Mouse (Mus musculus) forebrain, embryonic 13.5 days (tissue): ENCODE data around the gene Defb25. TPM values are rescaled to one million over a fixed set of nuclear protein-coding genes. Genes with fewer than 3 reads are reported as not detected.
A peak's percentile ranks its signal among the peaks of the same experiment; 100 is the strongest.

Experiments used
- ATAC-seq: fragments of 200-750 bp; cut with Nextera tagmentation; 2 replicates; pipeline ENCODE4 v1.8.0; 2017
- H3K27ac ChIP-seq: fragments of 300-500 bp; sonication (generic); 2 replicates; pipeline ENCODE4 v1.5.1; 2015; ENCODE audit warnings: inconsistent platforms, mild to moderate bottlenecking, moderate library complexity
- H3K27me3 ChIP-seq: fragments of 300-500 bp; sonication (generic); 2 replicates; pipeline ENCODE4 v1.6.1; 2015; ENCODE audit warnings: mild to moderate bottlenecking, inconsistent platforms
- H3K36me3 ChIP-seq: fragments of 300-500 bp; sonication (generic); 2 replicates; pipeline ENCODE4 v1.6.1; 2015; ENCODE audit warnings: mild to moderate bottlenecking, inconsistent platforms; ENCODE audit not compliant: poor library complexity, severe bottlenecking
- H3K4me1 ChIP-seq: fragments of 300-500 bp; sonication (generic); 2 replicates; pipeline ENCODE4 v1.6.1; 2015; ENCODE audit warnings: inconsistent platforms
- H3K4me2 ChIP-seq: fragments of 300-500 bp; sonication (generic); 2 replicates; pipeline ENCODE4 v1.6.1; 2015; ENCODE audit warnings: inconsistent platforms, mild to moderate bottlenecking, moderate library complexity
- H3K4me3 ChIP-seq: fragments of 300-500 bp; sonication (generic); 2 replicates; pipeline ENCODE4 v1.5.1; 2015; ENCODE audit warnings: mild to moderate bottlenecking, inconsistent platforms
- H3K9ac ChIP-seq: fragments of 300-500 bp; sonication (generic); 2 replicates; pipeline ENCODE4 v1.6.1; 2015; ENCODE audit warnings: mild to moderate bottlenecking, inconsistent platforms
- H3K9me3 ChIP-seq: fragments of 300-500 bp; sonication (generic); replicated peaks from 2 replicates; pipeline ENCODE4 v1.6.1; 2016; ENCODE audit warnings: inconsistent platforms
- WGBS: fragments of 180-500 bp; shearing (Covaris S2); methylation state at CpG from one replicate; pipeline ENCODE4 v1.1.7; 2015; 5-methylcytosine and 5-hydroxymethylcytosine counted together
- polyA plus RNA-seq: library from polyadenylated mRNA; unstranded; fragments of >200 nt; fragmentation: Nextera tagmentation; extraction: Ambion mirVana; gene quantifications from 2 replicates; pipeline ENCODE4 v1.2.1, GENCODE M21; 2015

Defb25 gene
- polyA plus RNA-seq, 1 experiment from 2014 or later: not detected

DNA sequence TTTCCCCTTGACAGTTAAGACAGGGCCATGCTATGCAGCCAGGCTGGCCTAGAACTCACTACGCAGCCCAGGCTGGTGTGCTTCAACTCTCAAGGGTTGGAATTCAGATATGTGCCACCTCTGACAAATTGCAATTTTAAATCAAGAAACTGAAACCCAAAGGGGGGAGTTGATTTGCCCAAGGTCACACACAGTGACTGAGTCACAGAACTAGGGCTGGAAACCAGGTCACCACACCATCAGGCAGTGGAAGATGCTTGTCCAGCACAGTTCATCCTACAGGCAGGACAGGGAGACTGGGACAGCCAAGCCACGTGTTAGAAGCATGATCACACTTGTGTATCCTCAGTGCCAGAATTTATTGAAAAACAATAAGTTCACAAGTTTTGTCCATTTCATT, 1.7 kb upstream of the Defb25 start:
- H3K27me3 ChIP-seq: peaks cover 45% of the 10 kb centered on the region
- no peak overlapping the region for H3K27ac ChIP-seq
- H3K9ac ChIP-seq: no peak overlapping the region
- no peak for ATAC-seq
- 87% methylated on average over 2 of the region's 2 CpGs for WGBS
- no peaks in the 10 kb centered on the region for H3K36me3 ChIP-seq
- H3K4me3 ChIP-seq: no peak overlapping the region
- no peaks in the 10 kb centered on the region for H3K9me3 ChIP-seq
- peaks cover 11% of the 10 kb centered on the region for H3K4me1 ChIP-seq
- H3K4me2 ChIP-seq: no peak overlapping the region

DNA sequence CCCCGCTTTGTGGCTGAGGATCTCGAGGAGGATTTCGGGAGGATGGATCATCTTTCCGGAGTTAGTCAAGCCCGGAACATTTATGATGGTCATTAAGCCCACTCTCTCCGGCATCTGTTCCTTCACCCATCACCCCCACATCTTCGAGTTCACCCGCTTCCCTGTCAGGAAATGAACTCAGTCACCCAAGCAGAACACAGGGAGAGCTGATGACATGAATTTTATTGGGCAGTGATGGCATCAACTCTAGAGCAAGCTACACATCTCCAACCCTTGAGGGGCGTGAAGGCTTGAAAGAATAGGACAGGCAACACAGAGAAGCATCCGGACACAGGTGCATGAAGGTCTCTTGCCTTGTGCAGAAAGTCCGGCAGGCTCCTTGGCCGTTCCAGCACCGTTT, 702 bp downstream of the Defb25 start:
- no peak for ATAC-seq
- H3K27ac ChIP-seq: no peak overlapping the region
- H3K4me3 ChIP-seq: no peak overlapping the region
- WGBS: 91% methylated on average over 13 of the region's 13 CpGs
- peaks cover 8% of the 10 kb centered on the region for H3K4me1 ChIP-seq
- H3K4me2 ChIP-seq: no peak overlapping the region
- no peak overlapping the region for H3K9ac ChIP-seq
- peaks cover 21% of the 10 kb centered on the region for H3K27me3 ChIP-seq
- no peaks in the 10 kb centered on the region for H3K36me3 ChIP-seq
- no peaks in the 10 kb centered on the region for H3K9me3 ChIP-seq

DNA sequence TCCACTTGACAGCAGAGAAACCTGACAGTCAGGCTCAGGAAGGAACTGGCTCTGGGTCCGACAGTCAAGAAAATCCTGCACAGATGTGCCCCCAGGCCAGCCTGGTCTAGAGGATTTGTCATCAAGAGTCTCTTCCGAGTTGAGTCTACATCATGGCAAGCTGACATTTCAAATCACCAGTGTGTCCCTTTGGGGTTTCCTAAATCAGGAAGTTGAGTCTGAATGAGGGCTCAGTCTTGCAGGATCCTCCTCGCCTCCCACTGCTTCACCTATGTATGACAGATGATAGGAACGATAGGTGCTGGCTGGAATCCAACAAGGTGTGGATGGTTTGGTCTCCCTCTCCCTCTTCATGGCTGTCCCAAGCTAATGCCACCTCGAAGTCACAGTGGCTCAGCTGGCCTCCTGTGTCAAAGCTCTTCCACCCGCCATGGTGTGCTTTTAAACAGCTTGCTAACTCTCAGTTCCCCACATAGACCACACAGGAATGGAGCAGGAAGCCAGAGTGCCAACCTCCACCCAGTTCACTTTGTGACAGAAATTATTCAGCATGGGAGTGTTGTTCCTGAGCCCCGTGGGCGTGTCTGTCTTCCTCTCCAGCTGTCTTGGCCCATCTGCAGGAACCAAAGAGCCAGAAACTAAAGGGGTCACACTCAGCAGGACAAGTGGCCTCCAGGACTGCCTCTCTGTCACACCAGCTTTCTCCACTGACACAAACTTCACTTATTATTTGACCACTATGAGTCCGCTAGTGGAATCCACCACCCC, 2.3 kb downstream of the Defb25 start:
- Histone ChIP-seq H3K4me1 (no peaks in the 10 kb centered on the region), H3K4me3 (no peak overlapping the region), H3K36me3 (no peaks in the 10 kb centered on the region), H3K27me3 (peaks cover 5% of the 10 kb centered on the region), H3K9me3 (no peaks in the 10 kb centered on the region), H3K9ac (no peak overlapping the region), H3K4me2 (no peak overlapping the region), H3K27ac (no peak overlapping the region)
- ATAC-seq: no peak
- WGBS: 75% methylated on average over 9 of the region's 9 CpGs

DNA sequence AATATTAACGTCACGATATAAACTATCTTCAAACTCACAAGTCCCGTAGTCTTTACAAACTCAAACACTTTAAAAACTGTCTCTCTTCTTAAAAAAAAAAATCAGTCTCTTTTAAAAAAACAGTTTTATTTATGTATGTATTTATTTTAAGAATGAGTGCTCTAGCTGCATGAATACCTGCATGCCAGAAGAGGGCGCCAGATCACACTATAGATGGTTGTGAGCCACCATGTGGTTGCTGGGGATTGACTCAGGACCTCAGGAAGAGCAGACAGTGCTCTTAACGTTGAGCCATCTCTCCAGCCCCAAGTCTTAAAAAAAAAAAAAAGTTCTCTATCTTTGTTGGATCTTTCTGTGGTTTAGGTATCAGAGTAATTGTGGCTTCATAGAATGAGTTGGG, 5.5 kb downstream of the Defb25 start:
- H3K9ac ChIP-seq: no peak overlapping the region
- 57% methylated on average over 5 of the region's 5 CpGs for WGBS
- H3K4me1 ChIP-seq: no peaks in the 10 kb centered on the region
- no peaks in the 10 kb centered on the region for H3K9me3 ChIP-seq
- H3K27me3 ChIP-seq: no peaks in the 10 kb centered on the region
- H3K4me3 ChIP-seq: no peak overlapping the region
- no peak overlapping the region for H3K27ac ChIP-seq
- no peak for ATAC-seq
- H3K4me2 ChIP-seq: no peak overlapping the region
- no peaks in the 10 kb centered on the region for H3K36me3 ChIP-seq

DNA sequence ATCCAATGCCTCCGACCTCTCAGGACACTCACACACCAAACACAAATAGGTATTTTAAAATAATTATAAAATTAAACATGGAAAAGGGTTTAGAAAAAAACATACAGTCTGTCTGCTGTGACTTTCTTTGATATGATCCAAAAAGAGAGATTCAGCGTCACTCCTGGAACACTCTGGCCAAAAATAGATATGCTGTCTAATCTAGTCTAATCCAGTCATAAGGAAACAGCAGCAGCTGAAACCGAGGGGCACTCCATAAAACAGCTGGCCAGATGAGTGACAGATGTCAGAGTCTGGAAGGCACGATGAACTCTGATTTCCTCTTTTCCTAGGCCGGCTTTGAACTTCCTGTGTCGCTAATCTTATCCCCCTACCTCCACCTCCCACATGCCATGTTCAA, 6.4 kb downstream of the Defb25 start:
- Histone ChIP-seq H3K9ac (no peak overlapping the region), H3K4me1 (no peaks in the 10 kb centered on the region), H3K36me3 (no peaks in the 10 kb centered on the region), H3K27me3 (no peaks in the 10 kb centered on the region), H3K4me3 (no peak overlapping the region), H3K9me3 (no peaks in the 10 kb centered on the region), H3K27ac (no peak overlapping the region), H3K4me2 (no peak overlapping the region)
- no peak for ATAC-seq
- WGBS: 84% methylated on average over 6 of the region's 6 CpGs

DNA sequence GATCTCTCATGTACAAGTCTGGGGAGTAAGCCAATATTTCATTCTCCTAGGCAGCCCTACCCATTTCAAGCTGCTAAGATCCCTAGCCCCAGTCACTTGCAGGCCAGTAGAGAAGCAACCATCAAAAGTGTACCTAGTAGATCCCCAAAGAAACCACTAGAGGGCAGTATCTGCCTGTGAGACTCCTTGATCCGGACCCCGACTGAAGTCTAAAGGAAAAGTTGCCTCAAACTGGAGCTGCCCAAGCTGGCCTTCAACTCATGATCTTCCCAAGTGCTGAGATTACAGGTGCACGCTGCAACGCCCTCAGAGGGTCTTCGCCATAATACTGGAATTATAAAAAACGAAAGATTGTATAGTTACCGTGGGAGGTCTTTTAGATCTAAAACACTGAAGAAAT, 7.3 kb downstream of the Defb25 start:
- 11% methylated on average over 7 of the region's 7 CpGs for WGBS
- peak; percentile 43; the same call in 1 of the 2 replicates for ATAC-seq

DNA sequence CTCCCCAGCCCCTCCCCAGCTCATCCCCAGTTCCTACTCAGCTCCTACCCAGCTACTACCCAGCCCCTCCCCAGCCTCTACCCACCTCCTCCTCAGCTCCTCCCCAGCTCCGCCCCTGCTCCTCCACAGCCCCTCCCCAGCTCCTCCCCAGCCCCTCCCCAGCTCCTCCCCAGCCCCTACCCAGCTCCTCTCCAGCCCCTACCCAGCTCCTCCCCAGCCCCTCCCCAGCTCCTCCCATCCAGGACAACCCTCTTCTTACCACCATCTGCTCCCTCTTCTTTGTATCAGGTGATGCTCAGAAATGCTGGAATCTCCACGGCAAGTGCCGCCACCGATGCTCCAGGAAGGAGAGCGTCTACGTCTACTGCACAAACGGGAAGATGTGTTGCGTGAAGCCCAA, 10.7 kb downstream of the Defb25 start:
- H3K9me3 ChIP-seq: no peaks in the 10 kb centered on the region
- 41% methylated on average over 7 of the region's 8 CpGs for WGBS
- no peak overlapping the region for H3K27ac ChIP-seq
- H3K4me2 ChIP-seq: no peak overlapping the region
- no peaks in the 10 kb centered on the region for H3K36me3 ChIP-seq
- H3K4me1 ChIP-seq: no peaks in the 10 kb centered on the region
- no peak for ATAC-seq
- H3K9ac ChIP-seq: no peak overlapping the region
- no peak overlapping the region for H3K4me3 ChIP-seq
- no peaks in the 10 kb centered on the region for H3K27me3 ChIP-seq

More for the DNA sequence above, 7.3 kb downstream of the Defb25 start:
- no peak overlapping the region for H3K4me3 ChIP-seq
- no peaks in the 10 kb centered on the region for H3K36me3 ChIP-seq
- no peaks in the 10 kb centered on the region for H3K27me3 ChIP-seq
- H3K9me3 ChIP-seq: no peaks in the 10 kb centered on the region
- H3K4me2 ChIP-seq: no peak overlapping the region
- no peak overlapping the region for H3K27ac ChIP-seq
- no peak overlapping the region for H3K9ac ChIP-seq
- H3K4me1 ChIP-seq: no peaks in the 10 kb centered on the region

DNA sequence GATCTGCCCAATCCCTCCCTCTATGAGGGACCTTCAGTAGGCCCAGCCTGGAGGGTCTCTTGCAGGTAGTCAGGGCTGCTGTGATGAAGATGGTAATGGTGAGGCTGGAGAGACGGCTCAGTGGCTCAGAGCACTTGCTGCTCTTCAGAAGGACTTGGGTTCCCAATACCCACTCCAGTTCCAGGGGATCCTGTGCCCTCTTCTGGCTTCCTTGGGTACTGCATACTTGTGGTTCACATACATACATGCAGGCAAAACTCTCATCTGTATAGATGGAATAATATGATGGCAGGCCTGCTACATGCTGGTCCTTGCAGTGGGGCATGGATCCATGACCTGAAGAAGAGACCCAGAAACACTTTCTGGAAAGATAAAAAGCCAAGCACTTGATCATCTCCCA, 14.1 kb downstream of the Defb25 start:
- H3K36me3 ChIP-seq: no peaks in the 10 kb centered on the region
- no peak overlapping the region for H3K4me3 ChIP-seq
- H3K27ac ChIP-seq: no peak overlapping the region
- no peak overlapping the region for H3K9ac ChIP-seq
- no peaks in the 10 kb centered on the region for H3K9me3 ChIP-seq
- ATAC-seq: no peak
- 100% methylated on average over 1 of the region's 1 CpGs for WGBS
- H3K4me2 ChIP-seq: no peak overlapping the region
- no peaks in the 10 kb centered on the region for H3K27me3 ChIP-seq
- no peaks in the 10 kb centered on the region for H3K4me1 ChIP-seq

DNA sequence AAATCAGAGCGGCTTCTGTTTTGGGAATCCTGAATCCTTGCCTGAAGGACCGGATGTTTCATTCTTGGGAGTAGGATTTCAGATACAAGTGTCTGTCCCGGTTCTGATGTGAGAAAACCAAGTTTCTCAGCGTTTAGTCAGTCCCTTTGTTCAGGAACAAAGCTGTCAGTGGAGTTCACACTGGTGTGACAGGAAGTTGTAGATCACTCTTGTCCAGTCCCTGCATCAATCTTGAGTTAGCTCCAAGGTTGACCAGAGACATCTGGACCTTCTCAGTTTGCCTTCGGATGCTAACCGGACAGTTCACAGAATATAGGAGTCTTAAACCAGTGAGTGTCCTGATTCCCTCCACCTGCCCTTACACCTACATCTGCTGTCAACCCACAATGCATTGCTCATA, 15.1 kb downstream of the Defb25 start:
- no peaks in the 10 kb centered on the region for H3K9me3 ChIP-seq

DNA sequence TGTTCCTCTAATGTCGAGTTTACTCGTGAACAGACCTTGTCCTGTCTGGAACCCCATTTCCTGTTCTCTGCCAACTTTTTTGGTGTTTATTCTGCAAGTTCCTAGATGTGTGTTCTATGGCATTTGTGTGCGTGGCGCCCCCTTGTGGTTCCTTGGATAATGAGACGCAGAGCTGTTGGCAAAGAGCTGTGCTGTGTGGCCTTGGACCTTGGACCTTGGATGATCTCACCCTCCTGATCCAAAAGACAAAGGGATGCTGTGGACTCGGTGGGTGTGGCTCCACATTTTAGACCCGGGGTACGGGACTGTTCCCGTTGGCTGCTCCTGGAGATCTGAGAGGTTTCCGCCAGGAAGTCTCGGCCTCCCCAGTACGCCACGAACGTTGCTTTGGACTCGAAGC, 18.8 kb downstream of the Defb25 start, which contains the start of gene Defb36:
Gene Defb36, plus strand, starts transcription at position 271 of the 400 bp plus-strand sequence.
- no peaks in the 10 kb centered on the region for H3K9me3 ChIP-seq
- 86% methylated on average over 15 of the region's 15 CpGs for WGBS
- ATAC-seq: no peak

More for the DNA sequence above, 15.1 kb downstream of the Defb25 start:
- Histone ChIP-seq H3K4me3 (no peak overlapping the region), H3K9ac (no peak overlapping the region), H3K36me3 (no peaks in the 10 kb centered on the region), H3K27me3 (no peaks in the 10 kb centered on the region), H3K27ac (no peak overlapping the region), H3K4me1 (no peaks in the 10 kb centered on the region), H3K4me2 (no peak overlapping the region)
- no peak for ATAC-seq
- 79% methylated on average over 6 of the region's 6 CpGs for WGBS

DNA sequence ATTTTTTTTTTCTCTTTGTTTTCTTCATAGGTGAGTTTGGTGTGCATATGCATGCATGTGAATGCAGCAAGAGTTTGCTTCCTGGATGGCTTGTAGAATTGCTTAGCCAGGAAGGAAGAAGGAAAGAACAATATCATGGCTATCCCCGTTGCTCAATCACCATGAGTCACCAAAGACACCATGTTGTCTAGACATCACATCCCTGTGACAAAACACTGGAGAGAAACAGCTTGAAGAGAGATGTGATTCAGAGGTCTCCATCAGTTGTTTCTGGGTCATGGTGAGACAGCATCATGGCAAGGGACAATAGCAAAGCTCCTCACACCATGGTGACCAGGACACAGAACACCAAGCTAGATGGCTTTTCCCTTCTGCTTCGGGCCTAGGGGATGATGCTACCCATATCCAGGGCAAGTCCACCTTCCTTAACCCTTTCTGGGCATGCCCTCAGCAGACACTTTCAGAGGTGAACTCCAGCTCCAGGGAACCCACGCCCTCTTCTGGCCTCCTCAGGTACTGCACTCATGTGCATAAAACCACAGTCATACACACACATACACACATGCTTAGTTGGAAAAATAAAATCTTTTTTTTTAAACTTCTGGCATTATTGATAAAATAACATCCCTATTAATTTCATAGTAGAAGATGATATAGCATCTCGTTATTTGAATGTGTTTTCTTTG, 21.4 kb downstream of the Defb25 start:
- no peaks in the 10 kb centered on the region for H3K36me3 ChIP-seq
- 70% methylated on average over 4 of the region's 4 CpGs for WGBS
- no peak for ATAC-seq

More for the DNA sequence above, 18.8 kb downstream of the Defb25 start, which contains the start of gene Defb36:
- Histone ChIP-seq H3K4me1 (no peaks in the 10 kb centered on the region), H3K27ac (no peak within 1 kb of the TSS), H3K4me2 (no peak within 1 kb of the TSS), H3K36me3 (no peaks in the 10 kb centered on the region), H3K27me3 (no peaks in the 10 kb centered on the region), H3K9ac (no peak within 1 kb of the TSS), H3K4me3 (no peak within 1 kb of the TSS)

DNA sequence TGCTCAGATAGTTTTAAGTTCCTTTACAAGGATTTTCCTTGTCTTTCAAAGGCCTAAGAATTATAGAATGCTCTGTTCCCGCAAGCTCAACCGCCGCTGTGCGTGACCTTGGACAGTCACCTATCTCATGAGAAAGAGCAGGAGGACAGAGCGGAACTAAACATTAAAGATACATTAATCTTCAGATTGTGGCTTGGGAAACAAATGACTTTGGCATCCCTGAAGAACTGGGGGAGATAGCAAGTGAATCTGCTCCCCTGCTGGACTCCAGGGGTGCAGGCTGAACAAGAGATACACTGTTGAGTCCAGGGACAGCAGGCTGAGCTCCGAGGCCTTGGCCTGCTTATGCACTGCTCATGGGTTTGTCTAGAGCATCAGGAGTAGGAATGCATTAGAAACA, 22.8 kb downstream of the Defb25 start:
- Histone ChIP-seq H3K9me3 (no peaks in the 10 kb centered on the region), H3K4me3 (no peak overlapping the region), H3K4me1 (no peaks in the 10 kb centered on the region), H3K27ac (no peak overlapping the region), H3K36me3 (no peaks in the 10 kb centered on the region), H3K4me2 (no peak overlapping the region), H3K9ac (no peak overlapping the region), H3K27me3 (no peaks in the 10 kb centered on the region)
- ATAC-seq: no peak
- WGBS: 94% methylated on average over 6 of the region's 6 CpGs

More for the DNA sequence above, 21.4 kb downstream of the Defb25 start:
- H3K4me3 ChIP-seq: no peak overlapping the region
- H3K9ac ChIP-seq: no peak overlapping the region
- H3K27ac ChIP-seq: no peak overlapping the region
- H3K4me1 ChIP-seq: no peaks in the 10 kb centered on the region
- H3K9me3 ChIP-seq: no peaks in the 10 kb centered on the region
- H3K27me3 ChIP-seq: no peaks in the 10 kb centered on the region
- H3K4me2 ChIP-seq: no peak overlapping the region
